Mouse (Mus musculus): ENCODE measurements around the gene Mettl16.

DNA sequence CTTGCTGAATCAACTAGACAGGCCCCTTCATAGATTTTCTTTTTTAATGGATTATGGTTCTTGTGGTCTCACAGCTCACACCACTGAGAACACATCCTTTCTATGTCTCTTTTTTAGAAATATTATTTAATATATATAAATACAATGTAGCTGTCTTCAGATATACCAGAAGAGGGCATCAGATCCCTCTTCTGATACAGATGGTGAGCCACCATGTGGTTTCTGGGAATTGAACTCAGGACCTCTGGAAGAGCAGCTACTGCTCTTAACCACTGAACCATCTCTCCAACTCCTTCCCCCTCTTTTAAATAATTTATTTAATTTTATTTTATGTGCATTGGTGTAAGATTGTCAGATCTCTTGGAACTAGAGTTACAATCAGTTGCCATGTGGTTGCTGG, 39.5 kb downstream of the Mettl16 start:
- TF ChIP-seq CTCF (IDR thresholded peaks at IDR 0.05; ENCODE audit: borderline replicate concordance, extremely low read depth, insufficient read depth, insufficient read length) = no peak
- TF ChIP-seq POLR2A (IDR thresholded peaks at IDR 0.05; ENCODE audit: borderline replicate concordance, extremely low read depth, insufficient read depth, insufficient read length, poor library complexity, severe bottlenecking) = no peak

All from brain, embryonic 14.5 days (tissue).